Comparison of ENCODE assay signal across 11 mouse cellular contexts in genomic region chr11:18897921-18898646, GRCm38 (mm10).
DNase-seq lines count a peak whose midpoint lies in the region; ATAC-seq and TF ChIP-seq lines count a peak whose summit lies in the region.
"Had no signal": no experiment of that assay in that cellular context is flagged by ENCODE, and none has a peak within 500 bp of the region (broad histone marks: within the 10 kb centered on the region; RNA-seq: fewer than 3 reads in every experiment).

No protein-coding gene starts in this region.

- in situ Hi-C loops in CH12.LX (cut with MboI; ENCODE audit: low pct_ligation_motif_present, low pct_unique_long_range_greater_than_20kb, low sequenced_read_pairs), result no loop called here

- H3K9me3 ChIP-seq in kidney, embryonic 14.5 days (ENCODE audit: control insufficient read depth, low read length), result no peaks in the 10 kb centered on the region
- no peaks in the 10 kb centered on the region for H3K9me3 ChIP-seq in CH12.LX (replicated peaks; ENCODE audit: low read length)
- no peaks in the 10 kb centered on the region for H3K9me3 ChIP-seq in lung, embryonic 16.5 days (ENCODE audit: control insufficient read depth, low read length)
- H3K9me3 ChIP-seq: forebrain, embryonic 15.5 days had no signal

- H3K9ac ChIP-seq in kidney, embryonic 14.5 days (ENCODE audit: low read depth, low read length), result no peak overlapping the region
- H3K9ac ChIP-seq in CH12.LX (ENCODE audit: insufficient read depth, low read depth), result no peak overlapping the region
- H3K9ac ChIP-seq in lung, embryonic 16.5 days (ENCODE audit: low read length), result no peak overlapping the region
- H3K9ac ChIP-seq: forebrain, embryonic 15.5 days had no signal

- H3K4me2 ChIP-seq in kidney, embryonic 14.5 days (replicated peaks; ENCODE audit: low read depth, low read length), result no peak overlapping the region
- H3K4me2 ChIP-seq in CH12.LX (ENCODE audit: insufficient read depth, low read depth, poor library complexity, severe bottlenecking), result no peak overlapping the region
- H3K4me2 ChIP-seq in lung, embryonic 16.5 days (ENCODE audit: low read depth, low read length), result peak overlapping the region; percentile 12
- H3K4me2 ChIP-seq: forebrain, embryonic 15.5 days had no signal

- no peaks in the 10 kb centered on the region for H3K27me3 ChIP-seq in kidney, embryonic 14.5 days (ENCODE audit: control insufficient read depth, insufficient read depth, low read length)
- H3K27me3 ChIP-seq in CH12.LX (replicated peaks), result no peaks in the 10 kb centered on the region
- H3K27me3 ChIP-seq in lung, embryonic 16.5 days (ENCODE audit: control insufficient read depth, insufficient read depth, low read depth, low read length), result no peaks in the 10 kb centered on the region
- H3K27me3 ChIP-seq: forebrain, embryonic 15.5 days had no signal

- WGBS in kidney, embryonic 14.5 days, result 28% methylated on average over 7 of the region's 7 CpGs
- 4% methylated on average over 7 of the region's 7 CpGs for WGBS in lung, embryonic 16.5 days

- no peak for TF ChIP-seq CTCF in CH12.LX (conservative IDR thresholded peaks at IDR 0.05 in 1 of 2, IDR thresholded peaks at IDR 0.05 in 1 of 2; ENCODE audit: low read depth in 2 of 2, low read length in 2 of 2)

- H3K27ac ChIP-seq in kidney, embryonic 14.5 days (ENCODE audit: low read depth, low read length), result no peak overlapping the region; the same call in 1 of the 2 replicates
- H3K27ac ChIP-seq in CH12.LX (ENCODE audit: insufficient read depth, low read depth), result no peak overlapping the region
- peak overlapping the region; percentile 45 for H3K27ac ChIP-seq in lung, embryonic 16.5 days (ENCODE audit: low read length)
- H3K27ac ChIP-seq: forebrain, embryonic 15.5 days had no signal

- H3K4me1 ChIP-seq in kidney, embryonic 14.5 days (ENCODE audit: control insufficient read depth, insufficient read depth, low read length), result peaks cover 16% of the 10 kb centered on the region
- H3K4me1 ChIP-seq in CH12.LX (ENCODE audit: control insufficient read depth in 1 of 2, insufficient read depth in 2 of 2), result peaks cover 3 to 45% of the 10 kb centered on the region in 2 experiments; a peak in 3 of 4 replicates
- H3K4me1 ChIP-seq in lung, embryonic 16.5 days (replicated peaks; ENCODE audit: control insufficient read depth, insufficient read depth, low read length), result peaks cover 22% of the 10 kb centered on the region

- no peak for TF ChIP-seq POLR2A in CH12.LX (IDR thresholded peaks at IDR 0.05; ENCODE audit: low read depth, low read length)

- peak; percentile 22 to 29 for DNase-seq in cerebellum, postnatal 36 days
- DNase-seq in cerebellum, adult 8-10 months, result no peak
- peak; percentile 58 for DNase-seq in kidney, postnatal 10 days
- DNase-seq in CH12.LX (ENCODE audit: extremely low read depth), result no peak
- DNase-seq in spleen, adult 18-20 months, result no peak
- no peak for DNase-seq in layer of hippocampus, adult 8-10 months (ENCODE audit: low spot score in 2 of 2)
- DNase-seq: cerebellum, adult 11-12 months had no signal

- no peak for TF ChIP-seq EP300 in CH12.LX (IDR thresholded peaks at IDR 0.05; ENCODE audit: low read length)

- H3K36me3 ChIP-seq in kidney, embryonic 14.5 days (ENCODE audit: control insufficient read depth, insufficient read depth, low read length), result peaks cover 3% of the 10 kb centered on the region; the same call in 1 of the 2 replicates
- H3K36me3 ChIP-seq in CH12.LX (replicated peaks in 1 of 2; ENCODE audit: control insufficient read depth in 1 of 2, insufficient read depth in 1 of 2, low read length in 1 of 2), result no peaks in the 10 kb centered on the region
- H3K36me3 ChIP-seq in lung, embryonic 16.5 days (ENCODE audit: control insufficient read depth, insufficient read depth, low read length), result no peaks in the 10 kb centered on the region
- H3K36me3 ChIP-seq: forebrain, embryonic 15.5 days had no signal

- TF ChIP-seq RAD21 in CH12.LX (IDR thresholded peaks at IDR 0.05; ENCODE audit: low read depth, low read length), result no peak

- H3K79me2 ChIP-seq in CH12.LX (replicated peaks; ENCODE audit: control insufficient read depth, extremely low read depth, insufficient read depth, poor library complexity, severe bottlenecking), result no peaks in the 10 kb centered on the region; the same call in 1 of the 2 replicates

- no peak overlapping the region for H3K4me3 ChIP-seq in kidney, embryonic 14.5 days (ENCODE audit: low read length)
- H3K4me3 ChIP-seq in CH12.LX (replicated peaks in 1 of 3; ENCODE audit: low read depth in 2 of 3, low read length in 2 of 3, poor library complexity in 1 of 3), result no peak overlapping the region
- no peak overlapping the region for H3K4me3 ChIP-seq in lung, embryonic 16.5 days (ENCODE audit: low read length)
- H3K4me3 ChIP-seq: forebrain, embryonic 15.5 days had no signal

- ATAC-seq in kidney, embryonic 14.5 days (ENCODE audit: low FRiP score, low TSS enrichment), result no peak
- ATAC-seq in lung, embryonic 16.5 days (ENCODE audit: low read depth), result peak; percentile 84
- ATAC-seq: activated CD4-positive, CD25-positive, alpha-beta regulatory T cell, adult 4 months; forebrain, embryonic 15.5 days had no signal

- dilution Hi-C loops in CH12.LX (cut with MboI; ENCODE audit: extremely low pct_ligation_motif_present, extremely low pct_unique_long_range_greater_than_20kb, low sequenced_read_pairs), result no loop called here

TF ChIP-seq in CH12.LX, 34 proteins besides CTCF, POLR2A, EP300 and RAD21:
- TF ChIP-seq IRF4 (IDR thresholded peaks at IDR 0.05; ENCODE audit: low read depth, low read length) (no peak), CHD2 (IDR thresholded peaks at IDR 0.05; ENCODE audit: low read length) (0 out of 2 replicates have a peak, but pooled peaks have one; percentile 23)

Comparison
In these comparisons a context has a peak if more than half of its experiments do, and no peak if none do; other contexts are left out.
1. DNase-seq: peak in cerebellum, postnatal 36 days (2 of 2) and kidney, postnatal 10 days (single experiment); none in cerebellum, adult 8-10 months (single experiment), CH12.LX (single experiment), spleen, adult 18-20 months (0 of 2) and layer of hippocampus, adult 8-10 months (0 of 2).